8 mouse cellular contexts compared by ENCODE assay signal in the genomic region with DNA sequence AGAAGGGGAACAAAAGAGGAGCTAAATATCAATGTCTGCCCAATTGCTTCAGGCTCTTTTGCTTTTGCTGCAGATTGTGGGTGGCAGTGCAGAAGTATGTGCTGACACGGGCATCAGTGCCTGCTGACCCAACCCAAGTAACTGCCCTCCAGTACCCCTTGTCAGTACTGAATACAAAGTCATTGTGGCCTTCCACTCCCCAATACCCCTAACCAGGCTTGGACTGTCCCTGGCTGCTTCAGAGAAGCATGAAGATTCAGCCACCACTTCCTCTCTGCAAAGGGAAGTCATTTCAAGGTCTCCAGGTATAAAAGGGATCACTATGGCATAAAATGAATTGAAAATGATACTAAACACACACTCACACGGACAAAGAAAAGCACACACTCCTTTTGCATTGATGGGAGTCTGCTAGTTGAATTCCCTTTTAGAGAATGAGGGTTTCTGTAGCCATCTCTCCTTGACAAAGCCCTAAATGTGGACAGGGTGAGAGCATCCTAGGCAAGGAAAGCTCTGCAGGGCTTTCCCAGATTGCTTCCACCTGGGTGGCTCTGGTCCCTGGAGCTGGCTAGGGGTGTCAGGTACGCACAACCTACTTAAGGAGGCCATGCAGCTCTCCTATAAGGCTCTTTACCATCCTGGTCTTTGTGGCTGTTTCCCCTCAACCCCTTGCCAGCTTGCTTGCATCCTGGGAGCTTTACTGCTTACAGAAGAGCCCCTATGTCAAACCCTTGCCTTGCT. TPM values are rescaled to one million over a fixed set of nuclear protein-coding genes. Genes with fewer than 3 reads are reported as not detected.
DNase-seq lines count a peak whose midpoint lies in the region; ATAC-seq lines count a peak whose summit lies in the region.

No protein-coding gene starts in this region.

- H3K36me3 ChIP-seq in heart, embryonic 15.5 days, result no peaks in the 10 kb centered on the region
- no peaks in the 10 kb centered on the region for H3K36me3 ChIP-seq in midbrain, embryonic 12.5 days

- WGBS in heart, embryonic 15.5 days, result 52% methylated on average over 3 of the region's 3 CpGs
- 46% methylated on average over 3 of the region's 3 CpGs for WGBS in midbrain, embryonic 12.5 days

- peak overlapping the region; percentile 63 for H3K4me2 ChIP-seq in heart, embryonic 15.5 days
- H3K4me2 ChIP-seq in midbrain, embryonic 12.5 days (replicated peaks), result peak overlapping the region; percentile 53

- H3K4me3 ChIP-seq in heart, embryonic 15.5 days, result peak overlapping the region; percentile 53
- H3K4me3 ChIP-seq in midbrain, embryonic 12.5 days, result peak overlapping the region; percentile 41

- no peak overlapping the region for H3K27ac ChIP-seq in heart, embryonic 15.5 days
- peak overlapping the region; percentile 26; the same call in 1 of the 2 replicates for H3K27ac ChIP-seq in midbrain, embryonic 12.5 days (replicated peaks)

- no peaks in the 10 kb centered on the region for H3K4me1 ChIP-seq in heart, embryonic 15.5 days (replicated peaks)
- H3K4me1 ChIP-seq in midbrain, embryonic 12.5 days, result no peaks in the 10 kb centered on the region

- H3K9me3 ChIP-seq in heart, embryonic 15.5 days (replicated peaks), result no peaks in the 10 kb centered on the region
- no peaks in the 10 kb centered on the region for H3K9me3 ChIP-seq in midbrain, embryonic 12.5 days

- no peak overlapping the region for H3K9ac ChIP-seq in heart, embryonic 15.5 days
- peak overlapping the region; percentile 44 for H3K9ac ChIP-seq in midbrain, embryonic 12.5 days (replicated peaks)

- H3K27me3 ChIP-seq in heart, embryonic 15.5 days, result no peaks in the 10 kb centered on the region
- H3K27me3 ChIP-seq in midbrain, embryonic 12.5 days, result no peaks in the 10 kb centered on the region; the same call in 1 of the 2 replicates

- no peak for DNase-seq in heart, postnatal 14 days
- peak; percentile 16 for DNase-seq in cerebellum, adult 11-12 months
- no peak for DNase-seq in layer of hippocampus, adult 9-11 months
- no peak for DNase-seq in spleen, postnatal 10 days (ENCODE audit: low spot score in 2 of 2)
- no peak for DNase-seq in Muller cell, postnatal 12 days (ENCODE audit: inconsistent ontology term)

- intact Hi-C loops in heart, postnatal 14 days (cut with DNase I), result no loop called here

- no peak for ATAC-seq in heart, embryonic 15.5 days (replicated peaks; ENCODE audit: insufficient number of reproducible peaks, insufficient read depth, low FRiP score, low read depth)
- peak; percentile 52 for ATAC-seq in granulocyte monocyte progenitor cell, adult 5-6 weeks (replicated peaks; ENCODE audit: poor library complexity, severe bottlenecking)
- peak; percentile 29; the same call in 1 of the 2 replicates for ATAC-seq in midbrain, embryonic 12.5 days (ENCODE audit: low FRiP score, low read depth)

RNA-seq across cellular contexts. Expression of gene Arhgef9, which starts 1.1 kb away (rescaled TPM):
- polyA plus RNA-seq in heart, embryonic 15.5 days (2015; fragmentation: Nextera tagmentation; extraction: Ambion mirVana), result 9.0 and 12.3 TPM in 2 replicates
- total RNA-seq in heart, postnatal 14 days (2021), result 10 to 100 TPM; 15.0 to 18.1 TPM
- 0.13 and 5.2 TPM in 2 replicates for total RNA-seq in granulocyte monocyte progenitor cell, adult 5-6 weeks (2014; fragmentation: Nextera tagmentation)
- total RNA-seq in granulocyte monocyte progenitor cell, adult 5-6 weeks (2017), result 1.2 and 2.8 TPM in 2 replicates
- 23.9 and 26.9 TPM in 2 replicates for polyA plus RNA-seq in midbrain, embryonic 12.5 days (2016; fragmentation: Nextera tagmentation; extraction: Ambion mirVana)
